Mouse (Mus musculus) limb, embryonic 11.5 days (tissue): ENCODE results near the gene Gpr55. TPM values are rescaled to one million over a fixed set of nuclear protein-coding genes. Genes with fewer than 3 reads are reported as not detected.

Source experiments
- ATAC-seq: fragments of 200-750 bp; cut with Nextera tagmentation; 2 replicates; pipeline ENCODE4 v1.8.0; 2017; ENCODE audit warnings: low read depth; ENCODE audit not compliant: insufficient number of reproducible peaks, low FRiP score, low TSS enrichment
- DNase-seq: peaks from one replicate; pipeline ENCODE4 v3.0.0-alpha.2; 2015; ENCODE audit warnings: low spot score
- H3K27ac ChIP-seq: fragments of 300-500 bp; sonication (generic); replicated peaks from 2 replicates; pipeline ENCODE4 v1.5.1; 2014; ENCODE audit warnings: low read depth, mild to moderate bottlenecking, low read length
- H3K27me3 ChIP-seq: fragments of 300-500 bp; sonication (generic); 2 replicates; pipeline ENCODE4 v1.6.1; 2014; ENCODE audit warnings: mild to moderate bottlenecking, low read length, mixed read lengths; ENCODE audit not compliant: control insufficient read depth, insufficient read depth
- H3K36me3 ChIP-seq: fragments of 300-500 bp; sonication (generic); 2 replicates; pipeline ENCODE4 v1.6.1; 2014; ENCODE audit warnings: mild to moderate bottlenecking, low read length, moderate library complexity, mixed read lengths; ENCODE audit not compliant: control insufficient read depth, insufficient read depth
- H3K4me1 ChIP-seq: fragments of 300-500 bp; sonication (generic); 2 replicates; pipeline ENCODE4 v1.6.1; 2014; ENCODE audit warnings: low read length, mixed read lengths; ENCODE audit not compliant: control insufficient read depth, insufficient read depth
- H3K4me2 ChIP-seq: fragments of 300-500 bp; sonication (generic); 2 replicates; pipeline ENCODE4 v1.6.1; 2014; ENCODE audit warnings: low read depth, mild to moderate bottlenecking, moderate library complexity; ENCODE audit not compliant: severe bottlenecking
- H3K4me3 ChIP-seq: fragments of 300-500 bp; sonication (generic); 2 replicates; pipeline ENCODE4 v1.5.1; 2014; ENCODE audit warnings: low read depth, low read length
- H3K9ac ChIP-seq: fragments of 300-500 bp; sonication (generic); 2 replicates; pipeline ENCODE4 v1.6.1; 2014; ENCODE audit warnings: mild to moderate bottlenecking, low read length
- H3K9me3 ChIP-seq: fragments of 300-500 bp; sonication (generic); 2 replicates; pipeline ENCODE4 v1.6.1; 2016; ENCODE audit warnings: low read length; ENCODE audit not compliant: control insufficient read depth
- WGBS: fragments of 180-500 bp; shearing (Covaris S2); extraction: QIAGEN DNeasy Blood & Tissue Kit; methylation state at CpG from one replicate; pipeline ENCODE4 v1.1.7; 2014; 5-methylcytosine and 5-hydroxymethylcytosine counted together
- polyA plus RNA-seq: library from polyadenylated mRNA; unstranded; fragments of >200 nt; fragmentation: Nextera tagmentation; extraction: Ambion mirVana; gene quantifications from 2 replicates; pipeline ENCODE4 v1.2.1, GENCODE M21; 2014

The Gpr55 gene
- polyA plus RNA-seq, 1 experiment from 2014 or later: not detected

GRCm38 (mm10) chr1:85894748-85895360 is 66.0 kb downstream of the Gpr55 start:
- Histone ChIP-seq H3K9me3 (no peaks in the 10 kb centered on the region), H3K27ac (peak overlapping the region; percentile 91), H3K4me2 (peak overlapping the region; percentile 61), H3K27me3 (no peaks in the 10 kb centered on the region), H3K36me3 (no peaks in the 10 kb centered on the region), H3K4me3 (peak overlapping the region; percentile 81), H3K9ac (peak overlapping the region; percentile 88), H3K4me1 (peaks cover 37% of the 10 kb centered on the region)
- DNase-seq (peak; percentile 92), ATAC-seq (peak; percentile 70)
- WGBS: under 1% methylated on average over 30 of the region's 30 CpGs

- peaks cover 33% of the 10 kb centered on the region for H3K4me1 ChIP-seq
- 1% methylated on average over 35 of the region's 35 CpGs for WGBS
- H3K4me3 ChIP-seq: peak within 1 kb of the TSS; percentile 81
- peak; percentile 78 for ATAC-seq
- H3K9ac ChIP-seq: peak within 1 kb of the TSS; percentile 88
- H3K27ac ChIP-seq: peak within 1 kb of the TSS; percentile 91
- peak within 1 kb of the TSS; percentile 61 for H3K4me2 ChIP-seq
- no peaks in the 10 kb centered on the region for H3K36me3 ChIP-seq
- H3K27me3 ChIP-seq: no peaks in the 10 kb centered on the region
- DNase-seq: peak; percentile 93
- no peaks in the 10 kb centered on the region for H3K9me3 ChIP-seq
These were observed 66.5 kb downstream of the Gpr55 start, which contains the start of gene Itm2c for GRCm38 (mm10) chr1:85894231-85894747. Gene Itm2c, plus strand, starts transcription at chr1:85894281.

Other genes starting within 250 kb of the Gpr55 start
- 0.64 and 0.70 TPM in 2 replicates for gene A630001G21Rik, start 182.4 kb downstream of the Gpr55 start, polyA plus RNA-seq
- 40.3 and 45.2 TPM in 2 replicates for gene Cab39, start 167.6 kb downstream of the Gpr55 start, polyA plus RNA-seq
- gene Itm2c, start 66.7 kb downstream of the Gpr55 start, polyA plus RNA-seq: 105 and 125 TPM in 2 replicates
- 0.06 and 0.11 TPM in 2 replicates for gene 4933407L21Rik, start 32.5 kb downstream of the Gpr55 start, polyA plus RNA-seq
- gene Spata3, start 55.8 kb upstream of the Gpr55 start, polyA plus RNA-seq: not detected in 2 replicates
- 0.35 and 0.49 TPM in 2 replicates for gene 2810459M11Rik, start 84.9 kb upstream of the Gpr55 start, polyA plus RNA-seq
- 222 and 230 TPM in 2 replicates for gene Psmd1, start 103.4 kb upstream of the Gpr55 start, polyA plus RNA-seq
- 0.44 and 0.60 TPM in 2 replicates for gene Htr2b, start 151.0 kb upstream of the Gpr55 start, polyA plus RNA-seq
- 0.44 TPM in 1 of 2 replicates, not detected in the other for gene Gm21972, start 172.6 kb upstream of the Gpr55 start, polyA plus RNA-seq
- 29.8 and 30.7 TPM in 2 replicates for gene Armc9, start 193.8 kb upstream of the Gpr55 start, polyA plus RNA-seq